Mouse (Mus musculus) kidney, embryonic 15.5 days (tissue): ENCODE results near the gene Hspe1. TPM values are rescaled to one million over a fixed set of nuclear protein-coding genes. Genes with fewer than 3 reads are reported as not detected.
"Not testable (repeated sequence)": the region's sequence is repeated elsewhere in the genome, so short reads cannot be mapped to it uniquely, and the experiment has no call there.

Experiments used
- ATAC-seq: fragments of 200-750 bp; cut with Nextera tagmentation; replicated peaks from 2 replicates; pipeline ENCODE4 v1.8.0; 2017; ENCODE audit warnings: moderate TSS enrichment; ENCODE audit not compliant: low FRiP score
- H3K27ac ChIP-seq: fragments of 300-500 bp; sonication (generic); 2 replicates; pipeline ENCODE4 v1.5.1; 2015; ENCODE audit warnings: mild to moderate bottlenecking, inconsistent platforms
- H3K27me3 ChIP-seq: fragments of 300-500 bp; sonication (generic); 2 replicates; pipeline ENCODE4 v1.6.1; 2015; ENCODE audit warnings: inconsistent platforms
- H3K36me3 ChIP-seq: fragments of 300-500 bp; sonication (generic); 2 replicates; pipeline ENCODE4 v1.6.1; 2015; ENCODE audit warnings: inconsistent platforms
- H3K4me1 ChIP-seq: fragments of 300-500 bp; sonication (generic); 2 replicates; pipeline ENCODE4 v1.6.1; 2015; ENCODE audit warnings: inconsistent platforms
- H3K4me2 ChIP-seq: fragments of 300-500 bp; sonication (generic); 2 replicates; pipeline ENCODE4 v1.6.1; 2015; ENCODE audit warnings: moderate library complexity, mild to moderate bottlenecking, inconsistent platforms
- H3K4me3 ChIP-seq: fragments of 300-500 bp; sonication (generic); replicated peaks from 2 replicates; pipeline ENCODE4 v1.5.1; 2015; ENCODE audit warnings: mild to moderate bottlenecking, inconsistent platforms
- H3K9ac ChIP-seq: fragments of 300-500 bp; sonication (generic); 2 replicates; pipeline ENCODE4 v1.6.1; 2015; ENCODE audit warnings: mild to moderate bottlenecking, inconsistent platforms
- H3K9me3 ChIP-seq: fragments of 300-500 bp; sonication (generic); replicated peaks from 2 replicates; pipeline ENCODE4 v1.6.1; 2016; ENCODE audit warnings: inconsistent platforms
- WGBS: fragments of 180-500 bp; shearing (Covaris S2); methylation state at CpG from one replicate; pipeline ENCODE4 v1.1.7; 2015; ENCODE audit warnings: mixed read lengths; 5-methylcytosine and 5-hydroxymethylcytosine counted together
- polyA plus RNA-seq: library from polyadenylated mRNA; unstranded; fragments of >200 nt; fragmentation: Nextera tagmentation; extraction: Ambion mirVana; gene quantifications from 2 replicates; pipeline ENCODE4 v1.2.1, GENCODE M21; 2015

Gene Hspe1
- polyA plus RNA-seq, 1 experiment from 2014 or later = 501 TPM

GRCm38 (mm10) chr1:55058383-55058782 lies 29.5 kb upstream of the Hspe1 start:
- not testable (repeated sequence) for H3K27ac ChIP-seq, H3K4me1 ChIP-seq, H3K9ac ChIP-seq, H3K4me3 ChIP-seq, H3K4me2 ChIP-seq, H3K9me3 ChIP-seq, ATAC-seq, H3K27me3 ChIP-seq
- 85% methylated on average over 2 of the region's 3 CpGs for WGBS
- peaks cover 18% of the 10 kb centered on the region for H3K36me3 ChIP-seq

GRCm38 (mm10) chr1:55061099-55061498 lies 26.8 kb upstream of the Hspe1 start:
- no peaks in the 10 kb centered on the region; the same call in 1 of the 2 replicates for H3K9me3 ChIP-seq
- no peak overlapping the region for H3K27ac ChIP-seq
- peaks cover 34% of the 10 kb centered on the region for H3K36me3 ChIP-seq
- H3K4me3 ChIP-seq = no peak overlapping the region
- ATAC-seq = no peak
- H3K4me1 ChIP-seq = no peaks in the 10 kb centered on the region
- 93% methylated on average over 5 of the region's 5 CpGs for WGBS
- H3K27me3 ChIP-seq = no peaks in the 10 kb centered on the region
- no peak overlapping the region for H3K4me2 ChIP-seq
- no peak overlapping the region for H3K9ac ChIP-seq

DNA sequence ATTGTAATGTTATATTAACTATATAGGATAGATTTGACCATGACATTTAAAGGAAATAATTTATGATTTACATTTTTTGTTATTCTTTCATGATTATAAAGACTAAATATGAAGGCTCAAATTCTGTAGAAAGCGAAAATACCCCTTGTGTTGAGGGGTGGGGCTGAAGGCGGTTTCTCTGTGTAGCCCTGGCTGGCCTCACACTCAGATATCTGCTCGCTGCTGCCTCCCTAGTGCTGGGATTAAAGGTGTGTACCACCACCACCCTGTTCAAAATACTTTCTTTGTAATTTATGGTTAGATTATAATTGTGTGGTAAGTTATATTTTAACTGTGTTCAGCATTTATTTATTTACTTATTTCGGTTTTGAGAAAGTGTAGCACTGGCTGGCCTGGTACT lies 26.2 kb upstream of the Hspe1 start:
- ATAC-seq = no peak
- peaks cover 34% of the 10 kb centered on the region for H3K36me3 ChIP-seq
- 92% methylated on average over 4 of the region's 4 CpGs for WGBS
- no peak overlapping the region for H3K27ac ChIP-seq
- H3K27me3 ChIP-seq = no peaks in the 10 kb centered on the region
- no peaks in the 10 kb centered on the region for H3K4me1 ChIP-seq
- no peak overlapping the region for H3K4me3 ChIP-seq
- no peaks in the 10 kb centered on the region; the same call in 1 of the 2 replicates for H3K9me3 ChIP-seq
- H3K9ac ChIP-seq = no peak overlapping the region
- H3K4me2 ChIP-seq = no peak overlapping the region

- not testable (repeated sequence) for H3K9ac ChIP-seq, H3K4me2 ChIP-seq, ATAC-seq, H3K27me3 ChIP-seq, H3K9me3 ChIP-seq, H3K4me1 ChIP-seq, H3K4me3 ChIP-seq, H3K27ac ChIP-seq
- peaks cover 47% of the 10 kb centered on the region for H3K36me3 ChIP-seq
Observed at GRCm38 (mm10) chr1:55072328-55072727, 15.6 kb upstream of the Hspe1 start.

DNA sequence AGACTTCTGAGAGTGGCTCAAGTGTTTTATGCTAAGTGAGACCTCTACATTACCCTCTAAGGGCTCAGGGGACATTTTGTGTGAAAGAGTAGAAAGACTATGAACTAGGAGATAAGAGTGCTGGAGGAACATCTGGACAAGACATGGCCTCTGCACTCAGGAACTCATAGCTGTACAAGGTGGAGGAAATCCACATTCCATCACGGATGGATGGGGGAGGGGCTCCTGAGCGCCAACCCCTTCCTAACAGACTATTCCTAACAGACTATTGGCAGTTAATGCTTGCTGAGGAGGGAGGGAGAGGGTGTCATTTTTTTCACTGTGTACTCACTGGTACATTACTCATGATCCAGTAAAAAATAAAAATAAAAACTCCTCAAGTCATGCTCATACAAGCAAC lies 13.2 kb upstream of the Hspe1 start:
- no peak for ATAC-seq
- H3K27me3 ChIP-seq = no peaks in the 10 kb centered on the region
- peaks cover 53% of the 10 kb centered on the region for H3K36me3 ChIP-seq
- 42% methylated on average over 2 of the region's 2 CpGs for WGBS
- H3K4me3 ChIP-seq = no peak overlapping the region
- no peaks in the 10 kb centered on the region for H3K9me3 ChIP-seq
- no peak overlapping the region for H3K4me2 ChIP-seq
- no peak overlapping the region for H3K9ac ChIP-seq
- H3K27ac ChIP-seq = no peak overlapping the region; the same call in 1 of the 2 replicates
- H3K4me1 ChIP-seq = no peaks in the 10 kb centered on the region

- no peak overlapping the region for H3K27ac ChIP-seq
- H3K4me1 ChIP-seq = no peaks in the 10 kb centered on the region
- 74% methylated on average over 5 of the region's 5 CpGs for WGBS
- H3K27me3 ChIP-seq = no peaks in the 10 kb centered on the region
- H3K9ac ChIP-seq = no peak overlapping the region
- no peak overlapping the region for H3K4me3 ChIP-seq
- ATAC-seq = no peak
- no peaks in the 10 kb centered on the region for H3K9me3 ChIP-seq
- H3K4me2 ChIP-seq = no peak overlapping the region
- peaks cover 58% of the 10 kb centered on the region for H3K36me3 ChIP-seq
Observed at GRCm38 (mm10) chr1:55075652-55076394, 12.1 kb upstream of the Hspe1 start.

- Histone ChIP-seq H3K4me1 (no peaks in the 10 kb centered on the region), H3K36me3 (peaks cover 58% of the 10 kb centered on the region), H3K9me3 (no peaks in the 10 kb centered on the region), H3K4me2 (no peak overlapping the region), H3K27me3 (no peaks in the 10 kb centered on the region), H3K27ac (no peak overlapping the region), H3K9ac (no peak overlapping the region), H3K4me3 (no peak overlapping the region)
- no peak for ATAC-seq
Observed at GRCm38 (mm10) chr1:55076395-55076743, 11.6 kb upstream of the Hspe1 start.

DNA sequence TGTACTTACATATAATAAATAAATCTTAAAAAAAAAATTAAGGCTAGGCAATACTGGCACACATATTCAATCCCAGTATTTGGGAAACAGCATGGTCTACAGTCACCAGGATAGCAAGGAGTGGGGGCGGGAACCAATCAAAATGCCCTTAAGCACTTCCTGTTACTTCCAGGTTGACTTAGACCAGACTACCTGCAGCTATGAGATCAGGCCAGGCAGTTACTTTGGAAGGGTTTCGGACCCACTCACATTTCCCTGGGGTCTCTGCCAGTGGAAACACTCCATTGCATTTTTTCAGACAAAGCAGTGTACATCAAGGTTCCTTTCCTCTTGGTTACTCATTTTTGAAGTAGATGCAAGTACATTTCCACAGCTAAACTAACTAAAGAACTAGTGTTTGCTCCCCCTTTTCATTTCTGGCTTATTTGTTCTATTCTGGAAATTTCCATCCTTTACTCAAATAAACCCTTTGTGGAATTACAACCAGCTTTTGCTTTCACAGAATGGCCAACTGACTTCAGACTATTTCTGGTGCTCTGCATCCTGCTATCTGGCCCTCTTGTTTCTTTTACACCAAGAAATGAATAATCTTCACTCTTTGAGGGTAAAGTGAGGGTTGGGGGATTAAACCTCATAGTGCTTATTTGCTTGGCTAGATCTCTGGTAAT lies 10.9 kb upstream of the Hspe1 start:
- no peak overlapping the region for H3K4me3 ChIP-seq
- peaks cover 61% of the 10 kb centered on the region for H3K36me3 ChIP-seq
- no peaks in the 10 kb centered on the region for H3K9me3 ChIP-seq
- H3K4me2 ChIP-seq = no peak overlapping the region
- no peak overlapping the region for H3K27ac ChIP-seq
- H3K9ac ChIP-seq = no peak overlapping the region
- no peaks in the 10 kb centered on the region for H3K27me3 ChIP-seq
- no peaks in the 10 kb centered on the region for H3K4me1 ChIP-seq
- WGBS = 79% methylated on average over 2 of the region's 2 CpGs
- ATAC-seq = peak; percentile 52; the same call in 1 of the 2 replicates

DNA sequence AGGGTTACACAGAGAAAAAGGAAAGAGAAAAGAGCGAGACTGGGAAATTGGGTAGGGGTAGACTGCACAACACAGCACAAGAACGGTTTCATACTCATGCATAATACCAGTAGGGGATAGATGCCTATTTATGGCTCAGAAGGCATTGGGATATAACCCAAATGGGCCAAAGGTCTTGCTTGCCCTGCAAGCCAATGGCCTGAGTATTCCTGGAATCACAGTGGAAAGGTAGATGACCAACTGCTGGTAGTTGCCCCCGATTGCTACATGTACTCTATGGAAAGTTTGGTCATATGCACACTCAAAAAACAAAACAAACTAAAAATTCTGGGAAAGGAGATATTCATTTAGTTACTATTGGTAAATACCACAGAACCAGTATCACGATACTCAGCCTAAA lies 8.3 kb upstream of the Hspe1 start:
- Histone ChIP-seq H3K36me3 (peaks cover 79% of the 10 kb centered on the region), H3K9ac (no peak overlapping the region), H3K4me3 (no peak overlapping the region), H3K4me1 (peaks cover 10% of the 10 kb centered on the region), H3K27me3 (no peaks in the 10 kb centered on the region), H3K9me3 (no peaks in the 10 kb centered on the region), H3K27ac (no peak overlapping the region), H3K4me2 (no peak overlapping the region)
- no peak for ATAC-seq
- 93% methylated on average over 4 of the region's 4 CpGs for WGBS

DNA sequence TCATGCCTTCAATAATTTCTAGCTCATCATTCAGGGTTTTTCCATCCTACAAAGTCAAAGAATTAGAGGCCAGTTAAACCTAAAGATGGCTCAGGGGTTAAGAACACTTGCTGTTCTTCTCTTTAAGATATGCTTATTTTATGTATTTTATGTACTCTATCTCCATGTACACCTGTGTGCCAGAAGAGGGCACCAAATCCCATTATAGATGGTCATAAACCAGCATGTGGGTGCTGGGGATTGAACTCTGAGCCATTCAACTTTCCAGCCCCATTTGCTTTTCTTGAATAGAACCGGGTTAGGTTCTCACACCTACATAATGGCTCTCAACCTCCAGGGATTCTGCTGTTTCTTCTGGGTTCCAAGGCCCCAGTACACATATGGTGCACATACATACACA lies 5.8 kb upstream of the Hspe1 start:
- Histone ChIP-seq H3K4me3 (no peak overlapping the region), H3K4me1 (peaks cover 29% of the 10 kb centered on the region)
- 65% methylated on average over 1 of the region's 1 CpGs for WGBS

DNA sequence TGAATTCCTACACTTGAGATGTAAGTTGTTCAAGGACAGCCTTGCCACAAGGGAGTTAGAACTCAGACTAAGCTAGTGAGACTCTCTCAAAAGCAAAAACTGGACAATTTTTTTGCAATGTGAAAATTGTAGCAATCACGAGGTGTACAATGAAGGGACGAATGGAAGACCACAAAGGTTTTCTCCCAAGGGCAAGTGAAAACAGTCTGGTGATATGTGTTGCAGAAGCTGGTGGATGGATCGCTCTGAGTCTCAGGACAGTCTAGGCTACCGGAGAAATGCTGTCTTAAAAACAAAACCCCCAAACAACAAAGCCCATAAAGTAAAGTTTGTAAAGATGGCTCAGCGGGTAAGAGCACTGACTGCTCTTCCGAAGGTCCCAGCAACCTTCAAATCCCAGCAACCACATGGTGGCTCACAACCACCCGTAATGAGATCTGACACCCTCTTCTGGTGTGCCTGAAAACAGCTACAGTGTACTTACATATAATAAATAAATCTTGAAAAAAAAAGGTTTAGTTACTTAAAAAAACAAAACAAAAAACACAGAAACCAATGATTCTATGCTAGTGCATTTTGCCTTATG lies 2.1 kb upstream of the Hspe1 start:
- H3K4me3 ChIP-seq = peak overlapping the region; percentile 97
- no peak for ATAC-seq
- no peaks in the 10 kb centered on the region for H3K9me3 ChIP-seq
- peaks cover 57% of the 10 kb centered on the region for H3K36me3 ChIP-seq
- H3K9ac ChIP-seq = peak overlapping the region; percentile 98
- peak overlapping the region; percentile 77 for H3K4me2 ChIP-seq
- H3K27ac ChIP-seq = no peak overlapping the region
- H3K27me3 ChIP-seq = no peaks in the 10 kb centered on the region
- peaks cover 42% of the 10 kb centered on the region for H3K4me1 ChIP-seq
- WGBS = 51% methylated on average over 7 of the region's 7 CpGs

More for the DNA sequence above, 5.8 kb upstream of the Hspe1 start:
- Histone ChIP-seq H3K9ac (no peak overlapping the region), H3K27ac (no peak overlapping the region), H3K9me3 (no peaks in the 10 kb centered on the region), H3K27me3 (no peaks in the 10 kb centered on the region), H3K36me3 (peaks cover 88% of the 10 kb centered on the region), H3K4me2 (no peak overlapping the region)
- no peak for ATAC-seq

DNA sequence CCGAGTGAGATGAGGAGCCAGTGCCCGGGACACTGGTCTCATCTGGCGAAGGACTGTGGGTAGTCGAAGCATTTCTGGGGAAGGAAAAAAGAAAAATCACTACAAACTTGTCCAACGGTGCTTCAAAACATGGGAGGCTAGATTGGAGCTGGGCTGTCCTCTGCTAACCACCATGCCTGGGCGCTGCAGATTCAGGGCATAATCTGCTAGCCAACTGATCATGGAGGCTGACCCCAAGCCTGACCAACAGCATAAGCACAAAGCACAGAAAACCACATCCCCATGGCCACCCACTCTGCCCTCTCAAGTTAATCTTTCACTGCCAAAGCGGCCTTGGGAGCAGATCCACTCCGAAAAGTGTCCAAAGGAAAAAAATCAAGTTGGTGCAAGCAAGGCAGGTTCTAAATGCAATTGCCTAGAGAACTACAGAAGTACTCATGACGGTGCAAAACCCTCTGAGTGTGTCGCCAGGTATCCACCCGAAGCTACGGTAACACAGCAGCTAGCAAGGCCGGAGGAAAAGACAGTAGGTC lies 998 bp upstream of the Hspe1 start:
- Histone ChIP-seq H3K27me3 (no peaks in the 10 kb centered on the region), H3K36me3 (peaks cover 55% of the 10 kb centered on the region), H3K4me3 (peak overlapping the region; percentile 97), H3K27ac (peak overlapping the region; percentile 99), H3K4me2 (peak overlapping the region; percentile 77), H3K9me3 (no peaks in the 10 kb centered on the region), H3K4me1 (peaks cover 42% of the 10 kb centered on the region), H3K9ac (peak overlapping the region; percentile 98)
- 1% methylated on average over 13 of the region's 13 CpGs for WGBS
- ATAC-seq = no peak
